Mouse (Mus musculus) lung, postnatal 0 days (tissue): ENCODE results near the gene Gm28557.

Source experiments
- CTCF ChIP-seq: IDR thresholded peaks from 2 replicates; pipeline ENCODE4 v1.5.1; 2016; ENCODE audit warnings: antibody characterized with exemption, mild to moderate bottlenecking
- EP300 ChIP-seq: IDR thresholded peaks from 2 replicates; pipeline ENCODE4 v1.6.1; 2016; ENCODE audit warnings: antibody characterized with exemption, mild to moderate bottlenecking, control low read depth

- TF ChIP-seq CTCF (no peak), EP300 (no peak)
Observed at GRCm38 (mm10) chr13:67081142-67081713, 27.2 kb downstream of the Gm28557 start.
